Mouse (Mus musculus) layer of hippocampus, adult 2 months (tissue): Measurements from ENCODE around the gene Gprc5b. TPM values are rescaled to one million over a fixed set of nuclear protein-coding genes. Genes with fewer than 3 reads are reported as not detected.

Source experiments
- DNase-seq, 2 experiments: peaks; one replicate each; pipeline ENCODE4 v3.0.0; 2022; ENCODE audit warnings: low spot score in 2 of 2
- H3K27ac ChIP-seq: fragments of 200-600 bp; 2 replicates; pipeline ENCODE4 v1.8.1; 2022
- H3K4me3 ChIP-seq: fragments of 200-600 bp; 2 replicates; pipeline ENCODE4 v1.8.1; 2022; ENCODE audit warnings: mild to moderate bottlenecking
- CTCF ChIP-seq: fragments of 200-600 bp; conservative IDR thresholded peaks from 2 replicates; pipeline ENCODE4 v1.8.1; 2022; ENCODE audit warnings: antibody characterized with exemption, mild to moderate bottlenecking, moderate library complexity
- long read RNA-seq, 2 experiments: library from polyadenylated mRNA; stranded (forward); transcript quantifications; one replicate each; pipeline ENCODE4 v2.0.0; 2021; ENCODE audit warnings: borderline mapping rate in 2 of 2
- total RNA-seq, 2 experiments: library from RNA; stranded (reverse); gene quantifications; 2 replicates each; pipeline ENCODE4 v1.2.3; 2021

Gprc5b gene
- total RNA-seq, result 100 to 1,000 TPM; 124 to 134 TPM
- long read RNA-seq, experiment 1, full-length matches to known transcripts, result 70 of 112 reads
- long read RNA-seq, experiment 1, partial matches to known transcripts, result 3 of 112 reads
- long read RNA-seq, experiment 1, other reads (novel, unspliced or antisense), result 39 of 112 reads
- long read RNA-seq, experiment 2, full-length matches to known transcripts, result 88 of 141 reads
- long read RNA-seq, experiment 2, partial matches to known transcripts, result 4 of 141 reads
- long read RNA-seq, experiment 2, other reads (novel, unspliced or antisense), result 49 of 141 reads

- Histone ChIP-seq H3K27ac (peak within 1 kb of the TSS; percentile 95), H3K4me3 (peak within 1 kb of the TSS; percentile 64)
- peak; percentile 83 to 84 for DNase-seq
- peak; percentile 53 for TF ChIP-seq CTCF
Observed at GRCm38 (mm10) chr7:118995007-118995406, at the start of gene Gprc5b. TSS of gene Gprc5b (minus strand) at chr7:118995211.

GRCm38 (mm10) chr7:119041502-119041901 lies 46.5 kb upstream of the Gprc5b start:
- Histone ChIP-seq H3K27ac (no peak overlapping the region), H3K4me3 (no peak overlapping the region)
- TF ChIP-seq CTCF, result no peak
- no peak for DNase-seq

GRCm38 (mm10) chr7:119037581-119037980 lies 42.6 kb upstream of the Gprc5b start:
- no peak overlapping the region for H3K27ac ChIP-seq
- TF ChIP-seq CTCF, result no peak
- no peak overlapping the region for H3K4me3 ChIP-seq
- no peak for DNase-seq

GRCm38 (mm10) chr7:119034243-119034961 lies 39.4 kb upstream of the Gprc5b start:
- DNase-seq, result no peak
- TF ChIP-seq CTCF, result no peak
- Histone ChIP-seq H3K4me3 (no peak overlapping the region), H3K27ac (no peak overlapping the region)

- peak; percentile 99 for TF ChIP-seq CTCF
- DNase-seq, result peak; percentile 61 to 82
Observed at GRCm38 (mm10) chr7:119023394-119023921, 28.4 kb upstream of the Gprc5b start.

GRCm38 (mm10) chr7:119022238-119023156 lies 27.5 kb upstream of the Gprc5b start:
- TF ChIP-seq CTCF, result peak; percentile 74
- Histone ChIP-seq H3K4me3 (no peak overlapping the region), H3K27ac (no peak overlapping the region)
- DNase-seq, result no peak

More at GRCm38 (mm10) chr7:119023394-119023921, 28.4 kb upstream of the Gprc5b start:
- no peak overlapping the region for H3K4me3 ChIP-seq
- no peak overlapping the region for H3K27ac ChIP-seq

GRCm38 (mm10) chr7:119019537-119019936 lies 24.5 kb upstream of the Gprc5b start:
- peak; percentile 8 to 63 for DNase-seq
- no peak overlapping the region for H3K4me3 ChIP-seq
- H3K27ac ChIP-seq, result no peak overlapping the region

GRCm38 (mm10) chr7:119015736-119016135 lies 20.7 kb upstream of the Gprc5b start:
- peak; percentile 66 for TF ChIP-seq CTCF
- peak in 1 of 2 experiments; percentile 44 for DNase-seq
- no peak overlapping the region for H3K4me3 ChIP-seq
- no peak overlapping the region for H3K27ac ChIP-seq

More at GRCm38 (mm10) chr7:119019537-119019936, 24.5 kb upstream of the Gprc5b start:
- peak; percentile 82 for TF ChIP-seq CTCF

- Histone ChIP-seq H3K4me3 (no peak overlapping the region), H3K27ac (no peak overlapping the region)
- TF ChIP-seq CTCF, result peak; percentile 98
- peak; percentile 77 to 93 for DNase-seq
Observed at GRCm38 (mm10) chr7:119010854-119011529, 16.0 kb upstream of the Gprc5b start.

GRCm38 (mm10) chr7:119002501-119002900 lies 7.5 kb upstream of the Gprc5b start:
- DNase-seq, result no peak
- no peak overlapping the region for H3K27ac ChIP-seq
- TF ChIP-seq CTCF, result no peak
- H3K4me3 ChIP-seq, result no peak overlapping the region

- Histone ChIP-seq H3K4me3 (no peak overlapping the region), H3K27ac (no peak overlapping the region)
- no peak for DNase-seq
- TF ChIP-seq CTCF, result no peak
Observed at GRCm38 (mm10) chr7:119001965-119002364, 7.0 kb upstream of the Gprc5b start.

- no peak overlapping the region for H3K4me3 ChIP-seq
- DNase-seq, result no peak
- no peak overlapping the region for H3K27ac ChIP-seq
- TF ChIP-seq CTCF, result no peak
Observed at GRCm38 (mm10) chr7:118999857-119000256, 4.8 kb upstream of the Gprc5b start.
